Mouse (Mus musculus) 3134 (cell line): ENCODE results near the gene Gpr160.
"Not testable (repeated sequence)": the region's sequence is repeated elsewhere in the genome, so short reads cannot be mapped to it uniquely, and the experiment has no call there.

ENCODE experiments used
- DNase-seq: peaks from one replicate; pipeline ENCODE4 v3.0.0-alpha.2; 2011; ENCODE audit warnings: low spot score; ENCODE audit not compliant: insufficient read length; ENCODE audit errors: extremely low read depth

Gpr160 gene

DNA sequence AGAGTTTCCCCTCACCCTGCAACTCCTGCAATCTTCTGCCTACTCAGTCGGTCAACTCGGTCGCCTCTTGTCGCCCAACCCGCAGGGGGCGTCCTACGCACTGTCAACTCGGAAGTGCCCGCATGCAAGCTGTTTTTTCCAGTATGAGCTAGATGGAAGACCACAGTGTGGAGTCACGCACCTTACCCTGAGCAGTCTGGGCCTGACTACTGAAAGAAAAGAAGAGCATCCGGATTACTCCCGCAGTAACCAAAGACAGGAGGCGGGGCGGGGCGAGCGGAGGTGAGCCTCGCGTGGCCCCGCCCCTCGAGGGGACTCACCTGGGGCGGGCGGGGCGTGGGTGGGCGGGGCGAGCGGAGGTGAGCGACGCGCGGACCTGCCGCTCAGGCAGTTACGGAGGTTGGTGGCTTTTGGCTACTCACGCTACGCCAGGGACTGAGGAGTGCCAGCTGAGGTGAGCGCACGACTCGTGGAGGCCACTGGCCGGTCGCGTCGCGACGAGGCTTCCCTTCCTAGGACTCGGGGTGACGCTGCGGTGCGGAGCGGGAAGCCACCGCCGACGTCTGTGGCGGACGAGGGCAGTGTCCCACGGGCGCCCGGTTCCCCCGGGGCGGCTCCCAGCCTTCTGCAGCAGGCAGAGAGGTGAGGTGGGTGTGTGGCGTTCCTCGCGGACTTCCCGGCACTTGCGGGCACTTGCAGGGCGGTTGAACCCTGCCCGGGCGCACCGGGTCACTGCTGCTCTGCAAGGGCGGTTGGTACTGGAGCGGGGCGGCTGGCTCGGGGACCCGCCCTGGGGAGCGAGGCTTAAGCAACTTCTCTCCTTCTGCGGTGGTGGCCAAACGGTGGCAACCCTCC is at the start of gene Gpr160:
TSS of gene Gpr160 (plus strand) at position 347 of the 855 bp plus-strand sequence.
- DNase-seq: peak; percentile 21

DNA sequence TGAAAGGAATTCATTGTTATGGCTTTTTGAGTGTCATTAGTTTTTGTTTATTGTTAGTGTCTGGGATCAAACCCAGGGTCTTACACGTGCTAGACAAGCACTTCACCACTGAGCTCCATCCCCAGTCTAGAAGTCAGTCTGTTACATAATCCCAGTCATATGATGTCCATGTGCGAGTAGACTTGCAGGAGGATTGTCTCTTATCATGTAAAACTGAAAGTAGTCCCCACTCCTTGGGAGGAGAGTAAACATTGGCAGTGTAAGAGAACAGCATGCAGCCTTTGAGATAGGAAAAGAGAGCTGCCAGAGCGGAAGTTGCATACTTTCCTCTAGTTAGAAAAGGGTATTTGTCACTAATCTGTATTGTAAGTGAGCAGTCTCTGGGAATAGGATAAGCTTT is 42.9 kb upstream of the Gpr160 start:
- DNase-seq: no peak

DNA sequence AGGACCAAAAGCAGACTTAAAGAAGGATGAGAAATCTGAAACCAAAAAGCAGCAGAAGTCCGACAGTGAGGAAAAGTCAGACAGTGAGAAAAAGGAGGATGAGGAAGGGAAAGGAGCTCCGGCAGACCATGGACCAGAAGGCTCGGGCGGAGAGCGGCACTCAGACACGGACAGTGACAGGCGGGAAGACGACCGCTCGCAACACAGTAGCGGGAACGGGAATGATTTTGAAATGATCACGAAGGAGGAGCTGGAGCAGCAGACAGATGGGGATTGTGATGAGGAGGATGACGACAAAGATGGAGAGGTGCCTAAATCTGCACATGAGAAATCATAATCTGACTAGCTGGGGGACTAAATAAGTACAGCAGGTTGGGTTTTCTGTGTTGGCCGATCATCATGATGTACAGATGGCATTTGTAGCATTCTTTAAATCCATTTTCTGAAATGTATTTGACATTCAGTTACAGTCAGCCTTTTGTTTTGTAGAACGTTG is 37.1 kb upstream of the Gpr160 start:
- DNase-seq: no peak

DNA sequence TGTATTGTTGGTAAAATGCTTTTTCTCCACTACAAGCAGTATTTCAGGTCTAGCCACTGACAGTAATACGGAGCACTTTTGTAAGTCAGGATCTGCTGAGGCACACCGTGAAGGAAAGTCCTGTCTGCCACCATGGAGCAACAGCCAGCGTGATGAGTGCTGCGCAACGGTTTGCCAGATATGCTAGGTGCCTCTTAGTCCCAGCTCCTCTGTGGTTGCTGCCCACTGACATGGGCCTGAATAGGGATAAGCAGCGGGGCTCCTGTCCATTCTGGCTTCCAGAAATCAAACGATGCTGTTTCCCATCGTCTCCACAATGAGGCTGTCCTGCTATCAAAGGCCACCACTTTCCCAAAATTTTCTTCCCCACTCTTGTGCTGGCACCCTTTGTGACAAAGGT is 33.6 kb upstream of the Gpr160 start:
- DNase-seq: no peak

DNA sequence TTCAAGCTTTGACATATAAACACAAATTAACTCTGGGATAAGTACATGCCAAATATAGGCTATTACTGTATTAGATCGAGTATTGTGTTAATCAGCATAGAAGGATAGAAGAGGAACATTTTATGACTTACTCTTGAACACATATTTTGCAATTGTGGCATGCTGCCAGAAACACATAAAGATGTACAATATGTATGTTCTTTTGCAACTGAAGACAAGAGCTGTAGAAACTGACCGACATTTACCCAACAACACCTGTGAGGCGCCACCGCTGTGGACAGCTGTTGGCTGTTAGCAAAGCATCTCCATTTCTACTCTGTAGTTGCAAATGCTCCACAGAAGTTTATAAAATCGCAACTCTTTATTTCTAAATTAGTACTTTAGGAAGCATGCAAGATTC is 29.7 kb upstream of the Gpr160 start:
- DNase-seq: no peak

DNA sequence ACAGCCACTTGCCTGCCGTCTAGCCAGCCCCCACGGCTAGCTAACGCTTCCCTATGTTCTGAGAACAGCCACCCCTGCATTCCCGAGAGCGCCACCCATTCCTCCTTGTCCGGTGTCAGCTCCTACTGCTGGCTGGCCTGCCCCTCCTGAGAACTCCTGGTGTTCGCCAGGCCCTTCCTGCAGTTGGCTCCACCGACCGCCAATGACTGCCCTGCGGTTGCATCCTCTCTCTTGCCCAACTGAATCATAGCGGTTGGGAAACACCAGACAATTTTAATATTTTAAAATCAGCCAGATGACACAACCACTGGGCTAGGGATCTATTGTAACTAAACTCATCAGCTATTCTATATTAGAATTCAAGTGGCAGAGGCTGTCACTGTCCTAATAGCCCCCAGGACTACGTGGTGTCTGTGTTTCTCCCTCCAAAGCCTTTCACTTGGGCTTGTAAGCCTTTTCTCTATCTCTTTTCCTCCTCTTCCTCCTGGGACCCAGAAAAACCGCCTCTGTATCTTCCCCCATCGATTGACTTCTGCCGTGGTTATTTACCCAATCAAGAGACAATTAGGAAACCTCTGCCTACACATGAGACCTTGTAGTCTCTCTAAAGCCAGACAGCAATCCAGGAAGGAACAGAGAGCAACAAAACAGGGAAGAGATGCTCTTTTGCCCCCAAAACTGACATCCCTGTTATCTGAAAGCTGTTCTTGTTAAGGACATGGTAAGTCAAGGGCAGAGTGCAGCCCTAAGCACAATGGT is 23.7 kb upstream of the Gpr160 start:
- peak; percentile 18 for DNase-seq

DNA sequence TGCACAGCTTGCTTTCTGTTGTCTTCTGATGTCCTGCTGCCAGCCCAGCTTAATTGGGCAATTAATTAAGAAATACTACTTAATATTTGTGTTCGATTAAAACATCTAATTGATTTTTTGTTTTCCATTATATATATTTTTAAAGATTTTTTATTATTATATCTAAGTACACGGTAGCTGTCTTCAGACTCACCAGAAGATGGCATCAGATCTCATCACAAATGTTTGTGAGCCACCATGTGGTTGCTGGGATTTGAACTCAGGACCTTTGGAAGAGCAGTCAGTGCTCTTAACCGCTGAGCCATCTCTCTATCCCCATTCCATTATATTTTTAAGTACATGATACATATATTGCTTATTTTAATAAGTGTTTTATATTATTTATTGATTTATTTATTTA is 22.5 kb upstream of the Gpr160 start:
- DNase-seq: no peak

DNA sequence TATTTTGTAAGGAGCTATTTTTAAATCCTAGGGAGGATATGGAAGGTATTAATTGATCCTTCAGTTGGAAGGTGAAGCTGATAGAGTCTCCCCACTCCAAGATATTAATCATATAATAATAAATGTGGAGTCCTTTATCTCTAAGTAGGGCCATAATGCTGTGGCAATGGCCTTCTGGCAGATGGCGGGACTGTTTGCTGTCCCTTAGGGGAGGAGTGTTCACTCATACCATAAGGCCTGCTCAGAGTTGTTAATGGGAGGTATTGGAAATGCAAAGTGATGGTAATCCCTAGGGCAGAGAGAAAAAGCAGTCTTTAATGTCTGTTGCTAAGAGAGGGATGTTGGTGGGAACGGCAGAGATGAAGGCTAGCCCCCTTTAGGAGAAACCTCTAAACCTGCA is 10.0 kb upstream of the Gpr160 start:
- no peak for DNase-seq

DNA sequence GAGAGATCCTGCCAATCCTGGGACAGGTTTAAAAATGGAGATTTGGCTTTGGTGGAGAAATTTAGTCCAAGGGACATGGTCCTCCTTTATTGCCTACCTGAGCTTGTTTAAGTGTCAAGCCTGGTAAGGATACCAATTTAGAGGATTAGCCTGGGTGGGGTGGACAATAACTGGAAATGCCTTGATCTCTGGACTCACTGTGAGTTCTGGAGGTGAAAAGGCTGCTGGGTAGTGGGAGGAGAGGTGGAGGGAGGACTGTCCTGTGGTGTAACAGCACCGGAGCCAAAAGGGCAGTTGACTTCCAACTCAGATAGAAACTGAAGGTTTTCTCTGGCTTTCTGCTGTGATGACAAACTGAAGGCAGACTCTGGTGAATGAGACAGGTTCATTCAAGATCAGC is 8.3 kb upstream of the Gpr160 start:
- no peak for DNase-seq

DNA sequence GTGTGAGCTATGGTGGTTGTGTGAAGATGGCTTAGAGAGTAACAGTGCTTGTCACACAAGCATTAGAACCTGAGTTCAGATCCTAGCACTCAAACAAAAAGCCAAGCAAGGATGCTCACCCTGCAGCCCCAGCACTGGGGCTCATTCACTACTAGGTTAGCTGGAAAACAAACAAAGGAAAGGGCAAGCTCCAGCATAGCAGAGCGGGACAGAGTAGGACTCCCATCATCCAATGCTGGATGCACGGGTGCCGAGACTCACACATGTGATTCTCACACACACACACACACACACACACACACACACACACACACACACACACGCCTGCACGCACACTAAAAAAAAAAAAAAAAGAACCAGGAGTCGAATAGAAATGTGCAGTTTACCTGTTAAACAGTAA is 4.3 kb upstream of the Gpr160 start:
- no peak for DNase-seq

DNA sequence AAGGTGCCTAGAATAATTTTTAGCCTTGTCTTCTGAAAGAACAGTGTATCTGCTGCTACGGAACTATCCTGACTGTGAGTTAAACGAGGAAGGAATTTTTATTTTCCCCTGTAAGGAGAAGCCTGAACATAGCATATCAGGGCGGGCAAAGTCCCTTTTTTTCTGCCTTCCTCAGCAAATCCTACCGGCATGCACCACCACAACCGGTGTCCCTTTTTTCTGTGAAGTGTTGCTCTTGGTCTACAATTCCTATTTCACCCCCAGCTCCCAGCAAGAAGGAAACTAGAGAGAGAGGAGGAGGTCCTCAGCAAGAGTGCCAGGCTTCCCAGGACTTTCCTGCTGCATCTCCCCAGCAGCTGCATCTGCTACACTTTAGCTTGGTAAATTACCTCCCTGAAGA is 2.2 kb upstream of the Gpr160 start:
- no peak for DNase-seq

DNA sequence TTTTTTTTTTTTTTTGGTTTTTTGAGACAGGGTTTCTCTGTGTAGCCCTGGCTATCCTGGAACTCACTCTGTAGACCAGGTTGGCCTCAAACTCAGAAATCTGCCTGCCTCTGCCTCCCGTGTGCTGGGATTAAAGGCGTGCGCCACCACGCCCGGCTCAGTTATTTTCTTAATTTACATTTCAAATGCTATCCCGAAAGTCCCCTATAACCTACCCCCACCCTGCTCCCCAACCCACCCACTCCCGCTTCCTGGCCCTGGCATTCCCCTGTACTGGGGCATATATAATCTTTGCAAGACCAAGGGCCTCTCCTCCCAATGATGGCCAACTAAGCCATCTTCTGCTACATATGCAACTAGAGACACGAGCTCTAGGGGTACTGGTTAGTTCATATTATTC is 3.8 kb downstream of the Gpr160 start:
- DNase-seq: not testable (repeated sequence)

DNA sequence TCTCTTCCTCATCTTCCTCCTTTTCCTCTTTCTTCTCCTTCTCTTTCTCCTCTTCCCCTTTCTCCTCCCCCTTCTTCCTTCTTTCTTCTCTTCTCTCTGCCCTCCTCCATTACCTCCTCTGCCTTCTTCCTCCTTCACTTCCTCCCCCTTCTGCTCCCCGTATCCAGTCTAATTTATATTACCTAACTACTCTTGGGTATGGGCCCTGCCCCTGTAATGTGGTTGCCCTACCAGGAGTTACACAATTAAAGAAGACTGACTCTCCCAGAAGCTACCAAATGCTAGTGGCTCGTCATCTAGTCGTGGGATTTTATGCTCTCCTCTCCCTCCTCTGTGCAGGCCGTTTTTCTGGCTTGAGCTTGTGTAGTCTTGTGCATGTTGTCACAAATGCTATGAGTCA is 5.0 kb downstream of the Gpr160 start:
- DNase-seq: no peak

DNA sequence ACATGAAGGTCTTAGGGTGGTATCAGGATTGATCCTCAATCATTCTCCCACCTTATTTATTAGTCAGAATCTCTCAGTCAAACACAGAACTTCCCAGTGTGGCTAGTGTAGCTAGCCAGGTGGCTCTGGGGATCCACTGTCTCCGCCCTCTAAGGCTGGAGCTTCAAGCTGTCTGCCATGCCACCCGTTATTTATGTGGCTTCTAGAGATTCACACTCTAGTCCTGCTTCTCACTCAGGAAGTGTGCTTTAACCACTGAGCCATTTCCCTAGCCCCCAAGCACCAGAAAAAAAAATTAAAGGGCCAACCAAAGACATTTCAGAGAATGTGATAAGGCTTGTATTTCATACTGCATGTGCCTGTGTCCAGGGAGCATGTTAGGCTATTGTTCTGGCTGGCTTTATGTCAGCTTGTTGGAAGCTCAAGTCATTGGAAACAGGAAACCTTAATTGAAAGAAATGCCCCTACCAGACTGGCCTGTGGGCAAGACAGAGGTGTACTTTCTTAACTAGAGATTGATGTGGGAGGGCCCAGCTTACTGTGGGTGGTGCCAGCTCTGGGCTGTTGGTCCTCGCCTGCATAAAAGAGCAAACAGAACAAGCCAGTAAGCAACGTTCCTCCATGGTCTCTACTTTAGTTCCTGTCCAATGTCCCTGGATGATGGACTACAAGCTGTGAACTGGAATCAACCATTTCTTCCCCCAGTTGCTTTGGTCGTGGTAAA is 8.1 kb downstream of the Gpr160 start:
- DNase-seq: no peak

DNA sequence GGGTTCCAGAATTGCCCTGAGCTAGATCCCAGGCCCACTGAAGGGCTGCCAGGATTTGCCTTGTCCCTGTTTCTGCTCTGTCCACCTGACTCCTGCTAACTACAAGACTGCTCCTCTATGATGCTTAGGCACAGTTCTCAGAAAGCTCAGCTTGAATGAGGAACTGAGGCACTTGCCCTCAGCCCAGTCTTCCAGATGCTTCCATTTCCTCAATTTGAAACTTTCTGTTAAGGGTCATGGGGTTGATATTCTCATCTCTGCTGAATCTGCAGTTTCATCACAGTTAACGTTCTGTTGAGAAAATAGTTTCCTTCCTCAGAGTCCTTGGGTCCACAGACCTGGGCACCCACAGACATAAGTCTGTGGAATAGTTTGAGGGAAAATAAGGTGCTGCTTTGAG is 8.9 kb downstream of the Gpr160 start:
- DNase-seq: no peak

DNA sequence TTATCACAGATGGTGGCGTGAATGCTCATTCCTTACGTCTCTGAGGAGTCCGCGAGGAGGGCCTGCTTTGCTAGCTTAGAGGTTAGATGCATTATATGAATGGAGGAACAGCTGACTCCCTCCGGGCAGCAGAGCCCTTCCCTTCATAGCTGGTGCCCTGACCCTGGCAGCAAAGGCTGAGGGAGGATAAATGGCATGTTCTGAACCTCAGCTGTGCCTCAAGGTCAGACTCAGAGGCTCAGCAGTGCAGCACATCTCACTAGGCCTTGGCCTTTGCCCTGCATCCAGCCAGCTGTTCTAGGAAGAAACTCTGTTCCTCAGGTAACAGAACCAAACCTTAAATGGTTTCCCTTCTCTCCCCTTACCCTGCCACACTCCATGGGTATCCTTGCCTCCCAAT is 12.4 kb downstream of the Gpr160 start:
- DNase-seq: no peak

DNA sequence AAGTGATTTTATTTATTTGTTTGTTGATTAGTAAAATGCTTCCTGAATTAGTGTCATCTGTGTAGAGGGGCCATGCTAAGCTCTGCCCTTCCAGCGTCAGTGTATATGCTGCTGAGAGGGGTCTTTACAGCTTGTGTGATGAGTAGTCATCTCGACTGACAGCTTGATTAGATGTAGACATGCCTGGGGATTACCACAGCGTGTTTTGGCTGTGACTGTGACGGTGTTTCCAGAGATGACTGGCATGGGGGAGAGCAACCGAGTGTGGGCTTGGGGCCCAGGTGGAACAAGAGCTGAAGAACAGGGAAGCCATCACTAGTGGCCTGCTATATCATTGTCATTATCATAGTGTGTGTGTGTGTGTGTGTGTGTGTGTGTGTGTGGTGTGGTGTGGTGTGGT is 12.9 kb downstream of the Gpr160 start:
- no peak for DNase-seq

DNA sequence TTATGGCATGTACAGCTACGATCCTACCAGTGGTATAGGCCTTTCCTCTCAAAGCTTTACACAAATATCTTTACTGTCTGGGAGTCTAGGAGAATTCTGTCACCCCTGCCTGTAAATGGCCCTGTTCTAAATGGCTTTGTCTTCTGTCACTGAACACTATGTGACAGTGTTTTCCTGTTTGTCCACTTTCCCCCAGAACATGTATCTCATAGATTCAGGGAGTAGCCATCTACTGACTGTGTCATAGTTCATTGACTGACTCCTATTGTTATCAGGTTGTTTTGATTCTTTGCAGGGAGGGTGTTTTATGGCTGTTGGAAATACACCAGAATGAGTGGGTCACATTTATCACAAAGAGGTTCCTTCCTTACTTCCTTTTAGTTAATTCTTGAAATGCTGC is 14.2 kb downstream of the Gpr160 start:
- no peak for DNase-seq

DNA sequence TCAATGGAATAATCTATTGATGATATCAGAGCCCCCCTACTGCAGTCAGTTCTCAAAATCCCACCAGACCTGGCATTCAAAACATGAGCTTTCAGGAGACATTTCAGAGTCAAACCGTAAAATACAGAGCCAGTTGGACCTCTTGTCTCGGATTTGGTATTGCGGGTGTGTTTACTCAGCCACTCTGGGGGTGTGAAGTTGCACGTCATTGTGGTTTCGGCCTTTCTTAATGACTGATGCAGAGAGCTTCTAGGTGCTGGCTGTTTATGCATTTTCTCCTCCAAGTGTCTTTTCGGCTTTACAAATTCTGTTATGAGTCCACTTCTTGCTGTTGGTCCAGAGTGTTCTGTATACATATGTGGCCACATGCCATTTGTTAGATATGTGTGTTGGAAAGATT is 21.0 kb downstream of the Gpr160 start:
- no peak for DNase-seq

DNA sequence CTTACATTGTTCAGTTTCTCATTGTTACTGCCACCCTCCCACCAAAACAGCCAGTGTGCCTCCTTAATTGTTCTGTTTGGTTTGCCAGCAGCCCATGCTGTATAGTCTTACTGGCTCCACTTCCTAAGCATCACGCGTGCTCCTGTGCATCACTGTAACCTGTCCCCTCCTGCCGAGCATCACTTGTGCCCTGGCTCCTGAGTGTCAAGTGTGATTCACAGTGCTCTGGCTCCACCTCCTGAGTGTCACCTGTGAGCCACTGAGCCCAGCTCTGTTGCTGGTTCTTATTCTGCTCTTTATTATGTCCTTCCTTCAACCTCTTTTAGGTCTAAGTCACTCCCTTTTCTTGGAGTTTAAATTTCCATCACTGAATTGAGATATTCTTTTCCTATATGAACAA is 31.7 kb downstream of the Gpr160 start:
- no peak for DNase-seq

DNA sequence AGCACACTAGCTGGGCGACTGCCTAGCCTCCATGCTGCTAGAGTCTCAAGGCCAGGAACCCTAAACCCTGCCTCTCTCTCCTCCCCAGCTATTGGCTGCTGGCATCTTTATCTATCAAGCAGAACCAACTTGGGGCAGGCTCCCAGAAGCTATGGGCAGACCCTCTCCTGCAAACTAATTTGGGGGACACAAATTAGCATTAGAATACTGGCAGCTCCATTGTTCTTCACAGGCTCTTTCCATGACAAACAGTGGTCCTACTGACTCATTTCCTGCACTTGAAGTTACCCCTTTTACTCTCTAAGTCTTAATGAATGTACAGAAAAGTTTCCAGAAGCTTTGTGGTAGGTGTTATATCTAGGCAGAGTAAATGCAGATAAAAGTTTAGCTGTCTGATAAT is 33.3 kb downstream of the Gpr160 start:
- no peak for DNase-seq
